Mouse (Mus musculus): ENCODE measurements at regions not wholly inside any gene's neighbourhood (a gene's known extent, or its start where the extent isn't known, plus 50 kb on each side); places are given as distances from the start of the nearest gene placed in this dataset.

- Histone ChIP-seq H3K4me1 (ENCODE audit: control insufficient read depth in 1 of 2, insufficient read depth in 2 of 2) (peaks cover 4 to 23% of the 10 kb centered on the region in 2 experiments; a peak in 3 of 4 replicates), H3K4me3 (replicated peaks in 1 of 3; ENCODE audit: low read depth in 2 of 3, low read length in 2 of 3, poor library complexity in 1 of 3) (no peak overlapping the region), H3K36me3 (replicated peaks in 1 of 2; ENCODE audit: control insufficient read depth in 1 of 2, insufficient read depth in 1 of 2, low read length in 1 of 2) (peaks cover 0 to 2% of the 10 kb centered on the region in 2 experiments), H3K4me2 (ENCODE audit: insufficient read depth, low read depth, poor library complexity, severe bottlenecking) (no peak overlapping the region), H3K79me2 (replicated peaks; ENCODE audit: control insufficient read depth, extremely low read depth, insufficient read depth, poor library complexity, severe bottlenecking) (no peaks in the 10 kb centered on the region), H3K9me3 (replicated peaks; ENCODE audit: low read length) (no peaks in the 10 kb centered on the region), H3K27ac (ENCODE audit: insufficient read depth, low read depth) (no peak overlapping the region), H3K27me3 (replicated peaks) (no peaks in the 10 kb centered on the region), H3K9ac (ENCODE audit: insufficient read depth, low read depth) (no peak overlapping the region)
- no peak for DNase-seq (ENCODE audit: extremely low read depth)
- TF ChIP-seq NELFE (IDR thresholded peaks at IDR 0.05; ENCODE audit: low read depth, low read length) (no peak), SMC3 (IDR thresholded peaks at IDR 0.05; ENCODE audit: low read depth, low read length) (no peak), NRF1 (IDR thresholded peaks at IDR 0.05; ENCODE audit: low read depth, low read length) (no peak), IRF4 (IDR thresholded peaks at IDR 0.05; ENCODE audit: low read depth, low read length) (no peak), SIN3A (IDR thresholded peaks at IDR 0.05; ENCODE audit: low read length) (no peak), CHD1 (IDR thresholded peaks at IDR 0.05; ENCODE audit: low read depth, low read length) (no peak), RCOR1 (conservative IDR thresholded peaks at IDR 0.05; ENCODE audit: low read depth, low read length) (no peak), UBTF (IDR thresholded peaks at IDR 0.05; ENCODE audit: low read depth, low read length) (no peak), ZKSCAN1 (IDR thresholded peaks at IDR 0.05; ENCODE audit: borderline replicate concordance, low read depth, low read length) (no peak), TCF12 (IDR thresholded peaks at IDR 0.05; ENCODE audit: low read depth, low read length) (no peak), USF1 (IDR thresholded peaks at IDR 0.05; ENCODE audit: low read depth, low read length) (no peak), ZC3H11A (IDR thresholded peaks at IDR 0.05; ENCODE audit: low read depth, low read length) (no peak), MAFK (IDR thresholded peaks at IDR 0.05; ENCODE audit: insufficient replicate concordance, low read length) (no peak), TBP (conservative IDR thresholded peaks at IDR 0.05; ENCODE audit: low read depth, low read length) (no peak), PAX5 (IDR thresholded peaks at IDR 0.05; ENCODE audit: low read length) (no peak), CTCF (conservative IDR thresholded peaks at IDR 0.05 in 1 of 2, IDR thresholded peaks at IDR 0.05 in 1 of 2; ENCODE audit: low read depth in 2 of 2, low read length in 2 of 2) (no peak), E2F4 (IDR thresholded peaks at IDR 0.05; ENCODE audit: insufficient replicate concordance, low read depth, low read length) (no peak), HCFC1 (IDR thresholded peaks at IDR 0.05; ENCODE audit: low read depth, low read length) (no peak), BHLHE40 (IDR thresholded peaks at IDR 0.05; ENCODE audit: low read depth, low read length) (no peak)
- dilution Hi-C loops (cut with MboI; ENCODE audit: extremely low pct_ligation_motif_present, extremely low pct_unique_long_range_greater_than_20kb, low sequenced_read_pairs) (no loop called here), in situ Hi-C loops (cut with MboI; ENCODE audit: low pct_ligation_motif_present, low pct_unique_long_range_greater_than_20kb, low sequenced_read_pairs) (no loop called here)
Measured at GRCm38 (mm10) chr8:26795616-26796015, 181.5 kb upstream of the Zfp703 start.

DNA sequence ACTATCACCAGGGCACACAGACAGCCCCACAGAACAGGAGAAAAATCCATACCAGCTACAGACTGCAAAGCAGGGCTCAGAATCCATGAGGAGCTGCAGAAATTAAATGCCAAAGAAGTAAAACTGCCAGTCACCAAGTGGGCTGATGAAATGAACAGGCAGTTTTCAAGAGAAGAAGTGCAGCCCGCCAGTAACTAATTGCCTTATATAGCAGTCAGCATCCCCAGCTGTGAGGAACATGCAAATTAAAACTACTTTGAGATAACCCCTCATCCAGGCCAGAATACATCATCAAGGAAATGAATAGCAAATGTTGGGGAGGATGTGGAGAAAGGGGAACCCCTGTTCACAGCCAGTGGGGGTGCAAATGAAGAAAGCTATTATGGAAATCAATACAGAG, 177.3 kb upstream of the Zfp703 start:
- in situ Hi-C loops (cut with MboI; ENCODE audit: low pct_ligation_motif_present, low pct_unique_long_range_greater_than_20kb, low sequenced_read_pairs) (no loop called here), dilution Hi-C loops (cut with MboI; ENCODE audit: extremely low pct_ligation_motif_present, extremely low pct_unique_long_range_greater_than_20kb, low sequenced_read_pairs) (no loop called here)
- H3K9me3 ChIP-seq (replicated peaks; ENCODE audit: low read length) = no peaks in the 10 kb centered on the region
- peak; percentile 74 for DNase-seq (ENCODE audit: extremely low read depth)
- peak overlapping the region in 1 of 3 experiments; percentile 48 for H3K4me3 ChIP-seq (replicated peaks in 1 of 3; ENCODE audit: low read depth in 2 of 3, low read length in 2 of 3, poor library complexity in 1 of 3)
- no peak overlapping the region for H3K4me2 ChIP-seq (ENCODE audit: insufficient read depth, low read depth, poor library complexity, severe bottlenecking)
- no peaks in the 10 kb centered on the region for H3K79me2 ChIP-seq (replicated peaks; ENCODE audit: control insufficient read depth, extremely low read depth, insufficient read depth, poor library complexity, severe bottlenecking)
- H3K4me1 ChIP-seq (ENCODE audit: control insufficient read depth in 1 of 2, insufficient read depth in 2 of 2) = peaks cover 6 to 39% of the 10 kb centered on the region in 2 experiments; a peak in 3 of 4 replicates
- H3K27me3 ChIP-seq (replicated peaks) = no peaks in the 10 kb centered on the region
- peaks cover 0 to 2% of the 10 kb centered on the region in 2 experiments for H3K36me3 ChIP-seq (replicated peaks in 1 of 2; ENCODE audit: control insufficient read depth in 1 of 2, insufficient read depth in 1 of 2, low read length in 1 of 2)
- no peak overlapping the region for H3K27ac ChIP-seq (ENCODE audit: insufficient read depth, low read depth)
- 0 out of 2 replicates have a peak overlapping the region, but pooled peaks have one; percentile 13 for H3K9ac ChIP-seq (ENCODE audit: insufficient read depth, low read depth)
- TF ChIP-seq HCFC1 (IDR thresholded peaks at IDR 0.05; ENCODE audit: low read depth, low read length) (no peak), ETS1 (conservative IDR thresholded peaks at IDR 0.05; ENCODE audit: low read depth, low read length) (peak; percentile 81), EP300 (IDR thresholded peaks at IDR 0.05; ENCODE audit: low read length) (no peak; the same call in 1 of the 2 replicates), MXI1 (IDR thresholded peaks at IDR 0.05; ENCODE audit: low read depth, low read length) (no peak), TCF12 (IDR thresholded peaks at IDR 0.05; ENCODE audit: low read depth, low read length) (0 out of 2 replicates have a peak, but pooled peaks have one; percentile 34), MEF2A (IDR thresholded peaks at IDR 0.05; ENCODE audit: borderline replicate concordance, low read depth, low read length) (0 out of 2 replicates have a peak, but pooled peaks have one; percentile 34), TBP (conservative IDR thresholded peaks at IDR 0.05; ENCODE audit: low read depth, low read length) (peak; percentile 79), USF1 (IDR thresholded peaks at IDR 0.05; ENCODE audit: low read depth, low read length) (no peak)
